Mouse (Mus musculus): ENCODE data around the gene Calm2.

Gene Calm2

GRCm38 (mm10) chr17:87387068-87387467, 59.7 kb downstream of the Calm2 start:
- DNase-seq: no peak

GRCm38 (mm10) chr17:87385835-87386234, 60.9 kb downstream of the Calm2 start:
- no peak for DNase-seq

All from cerebellum, adult 11-12 months (tissue).